Comparison of ENCODE assay signal across 10 mouse cellular contexts in genomic region chr2:119760251-119760650, GRCm38 (mm10). TPM values are rescaled to one million over a fixed set of nuclear protein-coding genes. Genes with fewer than 3 reads are reported as not detected.
DNase-seq lines count a peak whose midpoint lies in the region; ATAC-seq and TF ChIP-seq lines count a peak whose summit lies in the region.
"Had no signal": no experiment of that assay in that cellular context is flagged by ENCODE, and none has a peak within 500 bp of the region (broad histone marks: within the 10 kb centered on the region; RNA-seq: fewer than 3 reads in every experiment).

Gene Ltk, minus strand, starts transcription at chr2:119760431.

- peak within 1 kb of the TSS; percentile 100; the same call in 1 of the 2 replicates for H3K4me2 ChIP-seq in forebrain, embryonic 12.5 days
- H3K4me2 ChIP-seq in forebrain, embryonic 14.5 days (ENCODE audit: low read length) = no peak within 1 kb of the TSS; the same call in 1 of the 2 replicates
- peak within 1 kb of the TSS; percentile 100; the same call in 1 of the 2 replicates for H3K4me2 ChIP-seq in limb, embryonic 14.5 days (replicated peaks; ENCODE audit: low read depth, low read length, severe bottlenecking)

- peaks cover 60% of the 10 kb centered on the region for H3K27me3 ChIP-seq in forebrain, embryonic 12.5 days
- peaks cover 35% of the 10 kb centered on the region for H3K27me3 ChIP-seq in forebrain, embryonic 14.5 days (replicated peaks; ENCODE audit: control insufficient read depth, insufficient read depth, low read length)
- peaks cover 75% of the 10 kb centered on the region for H3K27me3 ChIP-seq in embryonic facial prominence, embryonic 10.5 days (replicated peaks; ENCODE audit: low read depth, poor library complexity, severe bottlenecking)
- peaks cover 47% of the 10 kb centered on the region for H3K27me3 ChIP-seq in limb, embryonic 14.5 days (ENCODE audit: control insufficient read depth, insufficient read depth, low read length)

- no peak for TF ChIP-seq CTCF in left cerebral cortex, adult 2 months (IDR thresholded peaks at IDR 0.05)

- DNase-seq in forebrain, embryonic 14.5 days (ENCODE audit: low spot score) = no peak
- DNase-seq in left cerebral cortex, adult 2 months (ENCODE audit: extremely low spot score in 1 of 2, low spot score in 2 of 2) = no peak
- DNase-seq in left cerebral cortex, postnatal 10 days (ENCODE audit: extremely low spot score in 1 of 2, low spot score in 2 of 2) = no peak
- no peak for DNase-seq in embryonic facial prominence, embryonic 10.5 days (ENCODE audit: low spot score)
- DNase-seq in limb, embryonic 14.5 days (ENCODE audit: low spot score) = no peak
- no peak for DNase-seq in lung, postnatal 36 days
- no peak for DNase-seq in right cerebral cortex, postnatal 10 days (ENCODE audit: low spot score in 2 of 2)
- DNase-seq: adrenal gland, postnatal 36 days had no signal

- peaks cover 19% of the 10 kb centered on the region for H3K36me3 ChIP-seq in forebrain, embryonic 12.5 days (replicated peaks)
- H3K36me3 ChIP-seq in forebrain, embryonic 14.5 days (ENCODE audit: control insufficient read depth, insufficient read depth, low read length) = peaks cover 18% of the 10 kb centered on the region
- peaks cover 26% of the 10 kb centered on the region for H3K36me3 ChIP-seq in embryonic facial prominence, embryonic 10.5 days (replicated peaks)
- peaks cover 16% of the 10 kb centered on the region for H3K36me3 ChIP-seq in limb, embryonic 14.5 days (ENCODE audit: control insufficient read depth, insufficient read depth, low read length)

- H3K9me3 ChIP-seq in forebrain, embryonic 12.5 days = no peaks in the 10 kb centered on the region
- H3K9me3 ChIP-seq in forebrain, embryonic 14.5 days (replicated peaks; ENCODE audit: control insufficient read depth, low read length) = no peaks in the 10 kb centered on the region
- no peaks in the 10 kb centered on the region for H3K9me3 ChIP-seq in embryonic facial prominence, embryonic 10.5 days
- no peaks in the 10 kb centered on the region for H3K9me3 ChIP-seq in limb, embryonic 14.5 days (ENCODE audit: control insufficient read depth, low read length)

- H3K9ac ChIP-seq in forebrain, embryonic 12.5 days = no peak within 1 kb of the TSS
- H3K9ac ChIP-seq in forebrain, embryonic 14.5 days (ENCODE audit: low read length) = no peak within 1 kb of the TSS
- H3K9ac ChIP-seq in limb, embryonic 14.5 days (ENCODE audit: low read depth, low read length, severe bottlenecking) = no peak within 1 kb of the TSS

- H3K4me3 ChIP-seq in forebrain, embryonic 12.5 days (replicated peaks) = no peak within 1 kb of the TSS
- no peak within 1 kb of the TSS for H3K4me3 ChIP-seq in forebrain, embryonic 14.5 days (ENCODE audit: low read depth, low read length)
- H3K4me3 ChIP-seq in left cerebral cortex, adult 2 months = peak within 1 kb of the TSS; percentile 87
- H3K4me3 ChIP-seq in embryonic facial prominence, embryonic 10.5 days = peak within 1 kb of the TSS; percentile 74
- H3K4me3 ChIP-seq in limb, embryonic 14.5 days (replicated peaks; ENCODE audit: low read length) = 0 out of 2 replicates have a peak within 1 kb of the TSS, but pooled peaks have one; percentile 57

- intact Hi-C loops in left cerebral cortex, adult 2 months (cut with DNase I) = no loop called here
- intact Hi-C loops in left cerebral cortex, postnatal 10 days (cut with DNase I) = no loop called here

- no peak for ATAC-seq in forebrain, embryonic 12.5 days (ENCODE audit: low FRiP score)
- no peak for ATAC-seq in forebrain, embryonic 14.5 days
- no peak for ATAC-seq in limb, embryonic 14.5 days (ENCODE audit: low FRiP score, low read depth)

- 16% methylated on average over 9 of the region's 9 CpGs for WGBS in forebrain, embryonic 12.5 days
- WGBS in forebrain, embryonic 14.5 days = 15% methylated on average over 9 of the region's 9 CpGs
- 14% methylated on average over 9 of the region's 9 CpGs for WGBS in embryonic facial prominence, embryonic 10.5 days
- 10% methylated on average over 9 of the region's 9 CpGs for WGBS in limb, embryonic 14.5 days

- no peak for TF ChIP-seq POLR2A in limb, embryonic 14.5 days (IDR thresholded peaks at IDR 0.05; ENCODE audit: borderline replicate concordance, extremely low read depth, insufficient read depth, insufficient read length)

- no peak within 1 kb of the TSS for H3K27ac ChIP-seq in forebrain, embryonic 12.5 days
- H3K27ac ChIP-seq in forebrain, embryonic 14.5 days (ENCODE audit: low read depth, low read length) = no peak within 1 kb of the TSS
- H3K27ac ChIP-seq in left cerebral cortex, adult 2 months = no peak within 1 kb of the TSS
- H3K27ac ChIP-seq in embryonic facial prominence, embryonic 10.5 days (replicated peaks) = no peak within 1 kb of the TSS
- no peak within 1 kb of the TSS for H3K27ac ChIP-seq in limb, embryonic 14.5 days (replicated peaks; ENCODE audit: low read depth, low read length)

- H3K4me1 ChIP-seq in forebrain, embryonic 12.5 days = peaks cover 19% of the 10 kb centered on the region
- H3K4me1 ChIP-seq in forebrain, embryonic 14.5 days (ENCODE audit: control insufficient read depth, insufficient read depth, low read length) = peaks cover 6% of the 10 kb centered on the region; the same call in 1 of the 2 replicates
- H3K4me1 ChIP-seq in embryonic facial prominence, embryonic 10.5 days = peaks cover 20% of the 10 kb centered on the region
- H3K4me1 ChIP-seq in limb, embryonic 14.5 days (ENCODE audit: control insufficient read depth, insufficient read depth, low read length) = peaks cover 9% of the 10 kb centered on the region

RNA-seq across cellular contexts. Expression of gene Ltk, which starts in this region (rescaled TPM):
- polyA plus RNA-seq in forebrain, embryonic 12.5 days (2016; fragmentation: Nextera tagmentation; extraction: Ambion mirVana) = 0.12 TPM in 1 of 2 replicates, not detected in the other
- polyA plus RNA-seq in forebrain, embryonic 14.5 days (2014; fragmentation: Nextera tagmentation; extraction: Ambion mirVana) = 0.29 and 0.37 TPM in 2 replicates
- total RNA-seq in left cerebral cortex, adult 2 months (2021) = 10 to 100 TPM; 22.5 to 25.0 TPM
- total RNA-seq in left cerebral cortex, postnatal 10 days (2021) = 1 to 10 TPM; 5.9 to 7.1 TPM
- polyA plus RNA-seq in embryonic facial prominence, embryonic 10.5 days (2016; fragmentation: Nextera tagmentation; extraction: Ambion mirVana) = not detected in 2 replicates
- polyA plus RNA-seq in limb, embryonic 14.5 days (2012; rRNA removed) = 0.12 and 0.13 TPM in 2 replicates
- 0.10 TPM in 1 of 2 replicates, not detected in the other for polyA plus RNA-seq in limb, embryonic 14.5 days (2014; fragmentation: Nextera tagmentation; extraction: Ambion mirVana)
- total RNA-seq: common myeloid progenitor, adult 5-6 weeks had no signal

Comparison
In these comparisons a context has a peak if more than half of its experiments do, and no peak if none do; other contexts are left out.
1. H3K4me3 ChIP-seq: peak in left cerebral cortex, adult 2 months (single experiment), embryonic facial prominence, embryonic 10.5 days (single experiment) and limb, embryonic 14.5 days (single experiment); none in forebrain, embryonic 12.5 days (single experiment) and forebrain, embryonic 14.5 days (single experiment).